Mouse (Mus musculus) thymus, postnatal 4 days (tissue): ENCODE results near the gene Zfp978.
"Not testable (repeated sequence)": the region's sequence is repeated elsewhere in the genome, so short reads cannot be mapped to it uniquely, and the experiment has no call there.

Experiments used
- DNase-seq: peaks from one replicate; pipeline ENCODE4 v3.0.0; 2021

The Zfp978 gene

GRCm38 (mm10) chr4:147417157-147417778 lies 56.2 kb downstream of the Zfp978 start:
- no peak for DNase-seq

GRCm38 (mm10) chr4:147417921-147418320 lies 56.8 kb downstream of the Zfp978 start:
- DNase-seq = no peak

- not testable (repeated sequence) for DNase-seq
Observed at GRCm38 (mm10) chr4:147418333-147418732, 57.2 kb downstream of the Zfp978 start.

- not testable (repeated sequence) for DNase-seq
Observed at GRCm38 (mm10) chr4:147419190-147419589, 58.1 kb downstream of the Zfp978 start.

DNA sequence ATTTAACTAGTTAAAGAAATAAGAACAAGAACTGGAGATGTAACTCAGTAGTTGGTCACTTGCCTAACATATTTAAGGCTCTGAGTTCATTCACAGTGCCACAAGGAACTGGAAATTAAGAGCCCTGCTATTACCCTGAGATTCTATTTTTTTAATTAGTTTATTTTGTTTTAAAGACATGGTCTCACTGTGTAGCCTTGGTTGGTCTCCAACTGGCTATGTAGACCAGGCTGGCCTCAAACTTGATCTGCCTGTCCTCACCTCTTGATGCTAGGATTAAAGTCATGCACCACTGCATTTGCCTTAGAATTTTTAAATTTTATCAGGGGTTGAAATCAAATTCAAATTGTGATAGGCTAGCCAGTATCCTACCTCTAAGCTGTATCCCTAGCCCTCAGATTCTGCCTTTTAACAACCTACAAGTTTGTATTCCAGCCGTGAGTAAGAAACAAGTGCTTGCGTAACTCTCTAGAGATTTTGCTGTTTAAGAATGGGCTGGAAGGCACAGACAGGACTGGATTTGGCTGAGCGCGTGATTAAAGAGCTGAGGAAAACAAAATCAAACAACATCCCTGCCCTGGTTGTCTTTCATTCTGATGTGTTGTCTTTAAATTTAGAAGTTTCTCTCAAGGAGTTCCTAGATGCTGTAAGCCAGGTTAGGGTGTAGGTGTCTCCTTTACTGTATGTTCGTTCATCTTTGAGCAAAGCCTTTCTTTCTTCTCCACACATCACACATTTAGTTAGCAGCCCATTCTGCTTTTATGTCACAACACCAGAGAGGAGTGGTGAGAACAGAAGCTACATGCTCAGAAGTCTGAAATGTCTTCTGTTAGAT lies 58.9 kb downstream of the Zfp978 start:
- not testable (repeated sequence) for DNase-seq

DNA sequence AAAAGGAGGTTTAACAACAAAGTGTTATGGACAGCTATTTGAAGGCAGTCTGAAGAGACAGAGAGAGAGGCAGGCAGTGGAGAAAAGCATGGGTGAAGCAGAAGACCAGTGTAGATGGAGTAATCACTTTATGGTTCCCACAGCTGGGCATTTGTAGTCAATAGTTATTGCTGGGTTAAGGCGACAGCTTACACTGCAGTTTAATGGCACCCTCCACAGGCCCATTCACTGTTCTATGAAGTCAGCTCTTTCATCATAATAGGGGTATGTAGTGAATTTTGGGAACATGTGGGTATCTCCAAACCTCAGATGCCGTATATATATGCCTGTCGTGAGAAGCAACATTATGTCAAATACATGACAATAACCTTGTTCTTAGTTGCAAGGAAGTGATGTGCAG lies 59.7 kb downstream of the Zfp978 start:
- DNase-seq = no peak

DNA sequence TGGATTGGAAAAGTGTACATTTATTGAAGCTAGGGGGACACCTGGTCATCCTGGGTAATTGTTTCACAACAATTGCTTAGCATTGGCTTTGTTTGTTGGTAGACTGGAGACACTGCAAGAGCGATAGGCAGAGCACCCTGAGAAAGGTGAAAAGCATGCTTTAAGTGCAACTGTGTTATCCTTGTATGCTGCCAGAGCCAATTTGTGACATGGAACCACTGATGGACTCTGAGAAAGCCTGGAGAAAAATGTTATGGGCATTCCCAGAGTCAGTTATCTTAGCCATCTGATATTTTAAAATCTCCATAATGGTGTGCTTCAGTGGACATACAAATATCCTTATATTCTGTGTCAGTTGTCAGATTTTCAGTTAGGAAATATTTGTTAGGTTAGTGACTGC lies 60.2 kb downstream of the Zfp978 start:
- not testable (repeated sequence) for DNase-seq

DNA sequence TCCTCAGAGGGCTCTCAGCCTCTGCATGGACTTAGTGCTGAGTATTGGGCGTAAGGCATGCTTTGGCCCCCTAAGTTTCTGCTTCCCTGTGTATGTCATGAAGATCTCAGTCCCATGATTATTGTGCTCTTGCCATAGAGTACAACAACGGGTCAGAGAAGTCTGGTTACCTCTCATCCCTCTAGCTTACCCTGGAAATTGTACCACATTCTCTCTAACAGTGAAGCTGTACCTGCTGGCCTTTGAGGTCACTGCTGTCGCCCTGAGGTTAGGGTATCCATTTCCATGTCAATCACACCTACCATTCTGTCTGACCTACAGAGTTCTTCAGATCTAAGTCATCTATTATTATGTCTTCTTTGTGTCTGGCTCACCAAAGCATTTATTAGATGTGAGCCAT lies 62.0 kb downstream of the Zfp978 start:
- no peak for DNase-seq

DNA sequence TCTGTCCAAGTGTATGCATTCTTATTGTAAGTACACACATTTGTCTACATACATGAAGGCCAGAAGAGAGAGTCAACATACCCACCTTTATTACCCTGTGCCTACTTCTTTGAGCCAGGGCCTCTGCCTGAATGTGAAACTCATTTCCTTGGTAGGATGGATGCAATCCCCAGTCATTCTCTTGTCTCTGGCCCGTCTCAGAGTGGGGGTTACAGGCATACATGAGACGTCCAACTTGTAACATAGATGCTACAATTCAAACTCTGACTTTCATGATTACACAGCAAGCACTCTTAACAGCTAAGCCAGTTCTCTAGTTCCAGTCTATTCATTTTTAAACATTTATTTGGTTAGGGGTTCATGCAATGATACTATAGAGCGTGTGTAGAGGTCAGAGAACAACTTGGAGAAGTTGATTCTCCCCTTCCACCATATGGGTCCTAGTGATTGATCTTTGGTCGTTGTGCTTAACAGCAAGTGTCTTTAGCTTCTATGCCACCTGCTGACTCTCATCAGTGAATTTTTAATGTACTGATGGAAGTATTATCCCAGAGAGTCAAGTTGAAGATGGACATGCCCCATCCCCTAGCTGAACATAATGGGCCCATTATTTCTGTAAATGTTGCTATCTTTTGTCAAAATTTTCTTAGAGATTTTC lies 62.7 kb downstream of the Zfp978 start:
- no peak for DNase-seq

DNA sequence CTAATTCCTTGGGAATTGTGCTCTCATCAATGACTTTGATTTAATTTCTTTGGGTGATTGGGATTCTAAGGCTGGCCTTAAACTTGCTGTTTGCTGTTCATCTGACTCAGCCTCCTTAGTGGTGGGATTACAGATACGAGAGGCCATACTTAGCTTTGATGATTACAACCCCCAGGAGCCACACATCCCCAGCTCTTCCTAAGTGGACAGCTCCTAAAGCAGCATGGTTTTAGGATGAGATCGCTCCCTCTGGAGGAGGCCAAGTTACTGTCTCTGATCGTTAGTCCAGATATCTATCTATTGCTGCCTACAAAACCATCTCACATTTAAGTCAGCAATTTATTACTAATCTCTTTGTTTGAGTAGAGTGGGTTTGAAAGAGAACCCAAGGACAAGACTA lies 63.3 kb downstream of the Zfp978 start:
- not testable (repeated sequence) for DNase-seq

- DNase-seq = not testable (repeated sequence)
Observed at GRCm38 (mm10) chr4:147425615-147426347, 64.7 kb downstream of the Zfp978 start.

GRCm38 (mm10) chr4:147430651-147431050 lies 69.5 kb downstream of the Zfp978 start:
- DNase-seq = no peak

DNA sequence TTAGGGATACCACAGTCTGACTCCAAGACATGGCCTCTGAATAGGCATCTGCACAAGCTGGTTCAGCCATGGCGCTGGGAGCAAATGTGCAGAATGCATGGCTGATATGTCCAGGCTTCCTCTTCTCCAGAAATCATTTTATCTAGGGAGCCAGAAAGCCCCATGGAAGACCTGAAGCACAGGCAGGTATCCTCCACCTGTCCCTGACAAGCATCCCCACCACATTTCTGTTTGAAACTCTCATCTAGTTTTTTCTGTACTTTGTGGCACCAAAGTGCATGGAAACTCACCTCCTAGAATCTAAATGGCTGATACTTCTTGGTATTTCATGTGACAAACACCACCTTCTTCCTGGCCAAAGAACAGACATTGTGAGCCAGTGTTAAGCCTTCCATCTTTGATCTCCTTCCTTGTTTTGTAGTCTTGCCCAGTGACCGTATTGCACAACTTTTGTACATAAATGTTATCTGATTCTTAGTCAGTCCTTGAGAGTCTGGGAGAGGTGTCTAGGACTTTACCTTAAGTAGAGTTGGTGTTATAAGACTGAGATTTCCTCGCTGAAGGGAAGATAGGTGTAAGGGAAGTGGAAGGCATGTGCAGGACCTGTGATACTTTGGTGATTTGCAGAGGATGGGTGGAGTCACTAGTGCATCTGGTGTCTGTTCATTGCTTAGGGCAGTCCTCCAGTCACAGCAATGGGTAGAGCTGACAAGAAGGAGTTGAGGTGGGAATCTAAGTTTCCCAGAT lies 70.8 kb downstream of the Zfp978 start:
- not testable (repeated sequence) for DNase-seq

- no peak for DNase-seq
Observed at GRCm38 (mm10) chr4:147432443-147432790, 71.3 kb downstream of the Zfp978 start.

- DNase-seq = no peak
Observed at GRCm38 (mm10) chr4:147433017-147433416, 71.9 kb downstream of the Zfp978 start.

DNA sequence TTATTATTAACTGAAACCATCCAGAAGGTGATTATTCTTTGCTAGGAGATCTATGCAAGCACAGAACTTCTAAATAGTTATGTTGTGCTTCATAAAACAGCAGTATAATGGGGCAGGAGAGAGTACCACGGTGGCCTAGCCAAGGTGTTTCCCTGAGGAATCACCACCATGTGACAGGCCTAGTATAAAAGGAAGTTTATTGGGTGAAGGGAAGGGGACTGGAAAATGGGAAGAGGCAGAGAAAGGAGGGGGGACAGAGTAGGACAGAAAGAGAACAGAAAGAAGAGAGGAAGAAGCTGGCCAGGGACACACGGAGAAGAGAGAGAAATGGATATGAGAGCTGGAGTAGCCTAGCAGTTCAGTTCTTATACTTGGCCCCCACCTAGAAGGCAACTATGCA lies 72.8 kb downstream of the Zfp978 start:
- DNase-seq = no peak
